Mouse (Mus musculus) liver, embryonic 16.5 days (tissue): ENCODE measurements at regions not wholly inside any gene's neighbourhood (a gene's known extent, or its start where the extent isn't known, plus 50 kb on each side); places are given as distances from the start of the nearest gene placed in this dataset.

Experiments
- ATAC-seq: fragments of 200-750 bp; cut with Nextera tagmentation; 2 replicates; pipeline ENCODE4 v1.8.0; 2017; ENCODE audit warnings: low read depth, mild to moderate bottlenecking, moderate number of reproducible peaks, moderate library complexity
- H3K27ac ChIP-seq: fragments of 300-500 bp; sonication (generic); 2 replicates; pipeline ENCODE4 v1.5.1; 2014; ENCODE audit warnings: mild to moderate bottlenecking, low read length
- H3K27me3 ChIP-seq: fragments of 300-500 bp; sonication (generic); 2 replicates; pipeline ENCODE4 v1.6.1; 2014; ENCODE audit warnings: low read depth, low read length, mixed read lengths; ENCODE audit not compliant: control insufficient read depth, insufficient read depth
- H3K36me3 ChIP-seq: fragments of 300-500 bp; sonication (generic); 2 replicates; pipeline ENCODE4 v1.6.1; 2014; ENCODE audit warnings: mild to moderate bottlenecking; ENCODE audit not compliant: control insufficient read depth, insufficient read depth
- H3K4me1 ChIP-seq: fragments of 300-500 bp; sonication (generic); 2 replicates; pipeline ENCODE4 v1.6.1; 2014; ENCODE audit warnings: low read depth, low read length, mixed read lengths; ENCODE audit not compliant: control insufficient read depth
- H3K4me2 ChIP-seq: fragments of 300-500 bp; sonication (generic); 2 replicates; pipeline ENCODE4 v1.6.1; 2014; ENCODE audit warnings: low read depth, low read length, mixed read lengths
- H3K4me3 ChIP-seq: fragments of 300-500 bp; sonication (generic); 2 replicates; pipeline ENCODE4 v1.5.1; 2014; ENCODE audit warnings: low read depth, mild to moderate bottlenecking, low read length
- H3K9ac ChIP-seq: fragments of 300-500 bp; sonication (generic); 2 replicates; pipeline ENCODE4 v1.6.1; 2014; ENCODE audit warnings: low read depth, low read length
- H3K9me3 ChIP-seq: fragments of 300-500 bp; sonication (generic); replicated peaks from 2 replicates; pipeline ENCODE4 v1.6.1; 2016; ENCODE audit warnings: low read length; ENCODE audit not compliant: control insufficient read depth
- WGBS: fragments of 180-500 bp; shearing (Covaris S2); extraction: QIAGEN DNeasy Blood & Tissue Kit; methylation state at CpG from one replicate; pipeline ENCODE4 v1.1.7; 2014; ENCODE audit not compliant: insufficient replicate concordance; 5-methylcytosine and 5-hydroxymethylcytosine counted together

DNA sequence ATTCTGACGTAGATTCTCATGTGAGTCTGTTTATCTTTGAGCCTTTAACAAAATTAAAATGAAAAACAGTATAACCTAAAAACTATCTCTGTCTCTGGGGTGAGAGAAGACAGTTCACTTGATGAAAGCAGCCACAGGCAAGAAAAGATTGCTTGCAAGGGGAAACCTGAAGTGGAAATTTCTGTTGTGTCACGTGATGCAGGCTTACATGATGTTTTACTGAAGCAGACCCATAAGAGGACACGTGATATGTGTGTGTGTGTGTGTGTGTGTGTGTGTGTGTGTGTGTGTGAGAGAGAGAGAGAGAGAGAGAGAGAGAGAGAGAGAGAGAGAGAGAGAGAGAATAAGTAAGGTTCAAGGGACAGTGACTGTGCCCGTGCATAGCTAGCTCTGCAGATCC lies 63.7 kb upstream of the Fam204a start:
- Histone ChIP-seq H3K9ac (no peak overlapping the region), H3K27me3 (no peaks in the 10 kb centered on the region), H3K9me3 (no peaks in the 10 kb centered on the region), H3K4me2 (no peak overlapping the region), H3K4me3 (no peak overlapping the region), H3K36me3 (no peaks in the 10 kb centered on the region), H3K27ac (no peak overlapping the region), H3K4me1 (no peaks in the 10 kb centered on the region)
- ATAC-seq, result no peak
- 60% methylated on average over 4 of the region's 4 CpGs for WGBS

DNA sequence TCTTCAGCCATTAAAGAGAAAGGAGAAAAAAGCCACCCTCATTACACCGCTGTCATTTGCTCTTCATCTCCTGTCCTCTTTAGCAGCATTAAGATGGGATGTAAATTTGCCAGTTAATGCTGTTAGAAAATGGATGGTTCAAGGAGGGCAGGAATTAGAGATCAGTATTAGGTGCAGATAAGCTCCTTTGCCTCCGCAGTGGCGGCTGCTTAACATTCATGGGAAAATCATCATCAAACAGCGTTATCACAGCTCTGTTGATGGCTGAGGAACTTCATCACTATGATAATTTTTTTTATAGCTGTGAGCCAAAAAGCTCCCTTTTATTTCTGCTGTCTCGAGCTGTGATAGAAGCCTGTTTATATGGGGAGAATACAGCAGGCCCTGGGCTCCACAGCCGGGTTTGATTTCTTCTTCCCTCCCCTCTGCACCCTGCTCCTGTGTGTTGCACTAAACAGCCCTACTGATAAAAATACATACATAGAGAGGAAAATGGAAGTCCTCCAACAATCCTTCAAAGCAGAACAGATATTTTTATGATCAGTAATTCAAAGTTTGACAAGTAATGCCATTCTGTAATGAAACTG lies 60.4 kb upstream of the Fam204a start:
- no peaks in the 10 kb centered on the region for H3K27me3 ChIP-seq
- no peak overlapping the region for H3K27ac ChIP-seq
- H3K9me3 ChIP-seq, result no peaks in the 10 kb centered on the region
- no peak for ATAC-seq
- H3K4me1 ChIP-seq, result no peaks in the 10 kb centered on the region
- no peak overlapping the region for H3K4me2 ChIP-seq
- H3K36me3 ChIP-seq, result no peaks in the 10 kb centered on the region
- no peak overlapping the region for H3K9ac ChIP-seq
- no peak overlapping the region for H3K4me3 ChIP-seq
- 25% methylated on average over 6 of the region's 6 CpGs for WGBS

DNA sequence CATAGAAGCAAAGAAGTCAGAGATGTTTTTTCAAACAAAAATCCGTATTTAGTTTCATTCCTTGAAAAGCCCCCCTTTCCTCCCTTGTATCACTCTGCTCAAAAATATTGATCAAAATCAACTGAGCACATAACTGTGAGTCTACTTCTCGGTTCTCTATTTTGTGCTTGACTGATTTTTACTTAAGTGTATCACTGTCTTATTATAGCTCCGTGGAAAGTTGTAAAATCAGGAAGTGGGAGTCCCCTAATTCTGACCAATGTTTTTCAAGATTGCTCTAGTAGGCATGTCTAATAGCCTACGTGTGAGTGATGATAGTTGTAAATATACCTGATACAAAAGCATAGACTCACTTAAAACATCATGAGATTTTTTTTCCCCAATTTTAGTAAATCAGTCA lies 58.4 kb upstream of the Fam204a start:
- no peaks in the 10 kb centered on the region for H3K9me3 ChIP-seq
- no peak overlapping the region for H3K4me2 ChIP-seq
- no peaks in the 10 kb centered on the region for H3K36me3 ChIP-seq
- H3K9ac ChIP-seq, result no peak overlapping the region
- no peak overlapping the region for H3K4me3 ChIP-seq
- no peak for ATAC-seq
- 37% methylated on average over 4 of the region's 4 CpGs for WGBS
- H3K27ac ChIP-seq, result no peak overlapping the region
- no peaks in the 10 kb centered on the region for H3K4me1 ChIP-seq
- H3K27me3 ChIP-seq, result no peaks in the 10 kb centered on the region
